Mouse (Mus musculus): ENCODE data around the gene Gabbr2. TPM values are rescaled to one million over a fixed set of nuclear protein-coding genes. Genes with fewer than 3 reads are reported as not detected.

The Gabbr2 gene
- polyA plus RNA-seq, 1 experiment from 2014 or later = 0.14 TPM

GRCm38 (mm10) chr4:46835064-46835463, 156.6 kb downstream of the Gabbr2 start:
- ATAC-seq = no peak
- H3K9ac ChIP-seq (ENCODE audit: low read depth, low read length) = no peak overlapping the region
- no peak overlapping the region for H3K27ac ChIP-seq (ENCODE audit: low read depth, low read length)
- H3K4me1 ChIP-seq (replicated peaks; ENCODE audit: control insufficient read depth, insufficient read depth, low read length) = no peaks in the 10 kb centered on the region
- no peaks in the 10 kb centered on the region for H3K27me3 ChIP-seq (replicated peaks; ENCODE audit: control insufficient read depth, insufficient read depth, low read length)
- no peak overlapping the region for H3K4me2 ChIP-seq (replicated peaks; ENCODE audit: low read depth)
- no peaks in the 10 kb centered on the region for H3K9me3 ChIP-seq (ENCODE audit: control insufficient read depth)
- no peak for TF ChIP-seq CTCF (IDR thresholded peaks at IDR 0.05; ENCODE audit: low read depth)
- 92% methylated on average over 14 of the region's 14 CpGs for WGBS
- no peak overlapping the region for H3K4me3 ChIP-seq (ENCODE audit: low read depth, low read length)
- H3K36me3 ChIP-seq (ENCODE audit: control insufficient read depth, insufficient read depth) = no peaks in the 10 kb centered on the region

GRCm38 (mm10) chr4:46832834-46833544, 158.7 kb downstream of the Gabbr2 start:
- Histone ChIP-seq H3K27ac (ENCODE audit: low read depth, low read length) (no peak overlapping the region), H3K9ac (ENCODE audit: low read depth, low read length) (no peak overlapping the region), H3K36me3 (ENCODE audit: control insufficient read depth, insufficient read depth) (no peaks in the 10 kb centered on the region), H3K4me2 (replicated peaks; ENCODE audit: low read depth) (no peak overlapping the region), H3K9me3 (ENCODE audit: control insufficient read depth) (no peaks in the 10 kb centered on the region), H3K27me3 (replicated peaks; ENCODE audit: control insufficient read depth, insufficient read depth, low read length) (no peaks in the 10 kb centered on the region), H3K4me3 (ENCODE audit: low read depth, low read length) (no peak overlapping the region), H3K4me1 (replicated peaks; ENCODE audit: control insufficient read depth, insufficient read depth, low read length) (no peaks in the 10 kb centered on the region)
- TF ChIP-seq CTCF (IDR thresholded peaks at IDR 0.05; ENCODE audit: low read depth) = peak; percentile 60
- no peak for ATAC-seq
- WGBS = 51% methylated on average over 12 of the region's 12 CpGs

GRCm38 (mm10) chr4:46829656-46830055, 162.0 kb downstream of the Gabbr2 start:
- no peak overlapping the region for H3K27ac ChIP-seq (ENCODE audit: low read depth, low read length)
- no peaks in the 10 kb centered on the region for H3K9me3 ChIP-seq (ENCODE audit: control insufficient read depth)
- H3K4me2 ChIP-seq (replicated peaks; ENCODE audit: low read depth) = no peak overlapping the region
- no peak for ATAC-seq
- no peak overlapping the region for H3K4me3 ChIP-seq (ENCODE audit: low read depth, low read length)
- H3K36me3 ChIP-seq (ENCODE audit: control insufficient read depth, insufficient read depth) = no peaks in the 10 kb centered on the region
- no peak overlapping the region for H3K9ac ChIP-seq (ENCODE audit: low read depth, low read length)
- WGBS = 55% methylated on average over 2 of the region's 2 CpGs
- no peak for TF ChIP-seq CTCF (IDR thresholded peaks at IDR 0.05; ENCODE audit: low read depth)
- no peaks in the 10 kb centered on the region for H3K4me1 ChIP-seq (replicated peaks; ENCODE audit: control insufficient read depth, insufficient read depth, low read length)
- no peaks in the 10 kb centered on the region for H3K27me3 ChIP-seq (replicated peaks; ENCODE audit: control insufficient read depth, insufficient read depth, low read length)

- Histone ChIP-seq H3K27me3 (replicated peaks; ENCODE audit: control insufficient read depth, insufficient read depth, low read length) (no peaks in the 10 kb centered on the region), H3K27ac (ENCODE audit: low read depth, low read length) (no peak overlapping the region), H3K4me2 (replicated peaks; ENCODE audit: low read depth) (no peak overlapping the region), H3K4me1 (replicated peaks; ENCODE audit: control insufficient read depth, insufficient read depth, low read length) (no peaks in the 10 kb centered on the region), H3K4me3 (ENCODE audit: low read depth, low read length) (no peak overlapping the region), H3K9ac (ENCODE audit: low read depth, low read length) (no peak overlapping the region), H3K36me3 (ENCODE audit: control insufficient read depth, insufficient read depth) (no peaks in the 10 kb centered on the region), H3K9me3 (ENCODE audit: control insufficient read depth) (no peaks in the 10 kb centered on the region)
- ATAC-seq = no peak
- no peak for TF ChIP-seq CTCF (IDR thresholded peaks at IDR 0.05; ENCODE audit: low read depth)
- WGBS = 78% methylated on average over 5 of the region's 5 CpGs
Observed at GRCm38 (mm10) chr4:46828141-46828571, 163.5 kb downstream of the Gabbr2 start.

GRCm38 (mm10) chr4:46827471-46827870, 164.2 kb downstream of the Gabbr2 start:
- no peak overlapping the region for H3K9ac ChIP-seq (ENCODE audit: low read depth, low read length)
- H3K4me2 ChIP-seq (replicated peaks; ENCODE audit: low read depth) = no peak overlapping the region
- H3K27me3 ChIP-seq (replicated peaks; ENCODE audit: control insufficient read depth, insufficient read depth, low read length) = no peaks in the 10 kb centered on the region
- 70% methylated on average over 9 of the region's 9 CpGs for WGBS
- no peaks in the 10 kb centered on the region for H3K9me3 ChIP-seq (ENCODE audit: control insufficient read depth)
- H3K4me3 ChIP-seq (ENCODE audit: low read depth, low read length) = no peak overlapping the region
- no peak for ATAC-seq
- TF ChIP-seq CTCF (IDR thresholded peaks at IDR 0.05; ENCODE audit: low read depth) = no peak
- H3K4me1 ChIP-seq (replicated peaks; ENCODE audit: control insufficient read depth, insufficient read depth, low read length) = no peaks in the 10 kb centered on the region
- no peak overlapping the region for H3K27ac ChIP-seq (ENCODE audit: low read depth, low read length)
- H3K36me3 ChIP-seq (ENCODE audit: control insufficient read depth, insufficient read depth) = no peaks in the 10 kb centered on the region

GRCm38 (mm10) chr4:46825846-46826529, 165.7 kb downstream of the Gabbr2 start:
- peak; percentile 36; the same call in 1 of the 2 replicates for ATAC-seq
- Histone ChIP-seq H3K4me3 (ENCODE audit: low read depth, low read length) (no peak overlapping the region), H3K27ac (ENCODE audit: low read depth, low read length) (no peak overlapping the region), H3K9ac (ENCODE audit: low read depth, low read length) (no peak overlapping the region), H3K36me3 (ENCODE audit: control insufficient read depth, insufficient read depth) (no peaks in the 10 kb centered on the region), H3K4me2 (replicated peaks; ENCODE audit: low read depth) (no peak overlapping the region), H3K9me3 (ENCODE audit: control insufficient read depth) (no peaks in the 10 kb centered on the region), H3K27me3 (replicated peaks; ENCODE audit: control insufficient read depth, insufficient read depth, low read length) (no peaks in the 10 kb centered on the region), H3K4me1 (replicated peaks; ENCODE audit: control insufficient read depth, insufficient read depth, low read length) (no peaks in the 10 kb centered on the region)
- TF ChIP-seq CTCF (IDR thresholded peaks at IDR 0.05; ENCODE audit: low read depth) = peak; percentile 18; the same call in 1 of the 2 replicates
- WGBS = 75% methylated on average over 10 of the region's 10 CpGs
